Mouse (Mus musculus): ENCODE measurements around the gene Zmat3. TPM values are rescaled to one million over a fixed set of nuclear protein-coding genes. Genes with fewer than 3 reads are reported as not detected.

Zmat3 gene
- polyA plus RNA-seq (2014; fragmentation: Illumina TruSeq; extraction: RNeasy Lipid Tissue Mini Kit (QIAGEN cat#74804); ENCODE audit: low replicate concordance) = 6.2 TPM

DNA sequence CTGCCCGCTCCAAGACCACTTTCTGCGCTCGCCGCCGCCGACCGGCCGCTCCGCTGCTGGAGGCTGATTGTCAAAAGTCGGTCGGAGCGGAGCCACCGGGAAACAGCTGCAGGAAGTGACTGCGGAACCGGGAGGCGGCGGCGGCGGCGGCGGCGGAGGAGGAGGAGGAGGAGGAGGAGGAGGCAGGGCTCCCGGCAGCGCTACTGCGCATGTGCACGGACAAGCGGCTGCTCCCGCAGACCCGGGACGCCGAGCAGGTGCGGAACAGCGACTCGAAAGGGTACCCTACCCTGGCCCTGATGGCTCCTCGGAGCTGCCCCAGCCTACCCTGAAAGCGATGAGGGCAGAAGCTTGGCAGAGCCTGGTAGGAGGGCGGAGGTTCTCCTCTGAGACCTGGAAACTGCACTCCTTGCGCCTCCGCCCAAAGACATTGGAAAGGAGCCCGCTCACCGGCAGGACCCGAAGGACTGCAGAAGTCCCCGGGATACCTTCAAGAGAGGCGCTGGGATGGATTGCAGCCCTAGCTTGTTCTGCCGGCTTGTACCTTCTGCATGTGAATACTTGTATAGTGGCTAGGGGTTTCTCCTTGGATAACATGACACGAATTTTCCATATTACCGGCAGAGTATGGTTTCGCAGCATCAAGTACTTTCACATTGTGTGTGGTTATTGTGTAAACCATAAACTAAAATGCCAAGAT, at the start of gene Zmat3:
TSS of gene Zmat3 (minus strand) at position 469 of the 700 bp plus-strand sequence.

GRCm38 (mm10) chr3:32397461-32398174, 31.8 kb upstream of the Zmat3 start, which contains the start of gene Pik3ca:
Pik3ca (plus strand) TSS chr3:32397671.

Other genes starting within 250 kb of the Zmat3 start
- gene Pik3ca, start 31.7 kb upstream of the Zmat3 start, polyA plus RNA-seq (2014; fragmentation: Illumina TruSeq; extraction: RNeasy Lipid Tissue Mini Kit (QIAGEN cat#74804); ENCODE audit: low replicate concordance) = 64.6 TPM
- gene Kcnmb3, start 126.2 kb upstream of the Zmat3 start, polyA plus RNA-seq (2014; fragmentation: Illumina TruSeq; extraction: RNeasy Lipid Tissue Mini Kit (QIAGEN cat#74804); ENCODE audit: low replicate concordance) = not detected
- 79.6 TPM for gene Zfp639, start 144.2 kb upstream of the Zmat3 start, polyA plus RNA-seq (2014; fragmentation: Illumina TruSeq; extraction: RNeasy Lipid Tissue Mini Kit (QIAGEN cat#74804); ENCODE audit: low replicate concordance)
- 200 TPM for gene Mfn1, start 163.5 kb upstream of the Zmat3 start, polyA plus RNA-seq (2014; fragmentation: Illumina TruSeq; extraction: RNeasy Lipid Tissue Mini Kit (QIAGEN cat#74804); ENCODE audit: low replicate concordance)